Mouse (Mus musculus) layer of hippocampus, postnatal 36 days (tissue): ENCODE results near the gene Gm11114. TPM values are rescaled to one million over a fixed set of nuclear protein-coding genes. Genes with fewer than 3 reads are reported as not detected.

Source experiments
- DNase-seq, 2 experiments: peaks; one replicate each; pipeline ENCODE4 v3.0.0; 2022
- total RNA-seq, 2 experiments: library from RNA; stranded (reverse); gene quantifications; 2 replicates each; pipeline ENCODE4 v1.2.3; 2021

Gene Gm11114
- total RNA-seq = not detected

- DNase-seq = no peak
Measured at GRCm38 (mm10) chr9:85312473-85312872, at the start of gene Gm11114. TSS of gene Gm11114 (plus strand) at chr9:85312773.

- DNase-seq = no peak
Measured at GRCm38 (mm10) chr9:85266847-85267246, 45.7 kb upstream of the Gm11114 start.

- no peak for DNase-seq
Measured at GRCm38 (mm10) chr9:85274114-85274513, 38.5 kb upstream of the Gm11114 start.

GRCm38 (mm10) chr9:85302849-85303248 is 9.7 kb upstream of the Gm11114 start:
- DNase-seq = no peak

GRCm38 (mm10) chr9:85303378-85303777 is 9.2 kb upstream of the Gm11114 start:
- DNase-seq = no peak

GRCm38 (mm10) chr9:85316122-85316521 is 3.5 kb downstream of the Gm11114 start:
- DNase-seq = no peak

GRCm38 (mm10) chr9:85320167-85320951 is 7.8 kb downstream of the Gm11114 start:
- DNase-seq = no peak

- DNase-seq = no peak
Measured at GRCm38 (mm10) chr9:85324158-85324875, 11.7 kb downstream of the Gm11114 start.

- no peak for DNase-seq
Measured at GRCm38 (mm10) chr9:85325201-85325868, 12.8 kb downstream of the Gm11114 start.

GRCm38 (mm10) chr9:85326292-85327241 is 14.0 kb downstream of the Gm11114 start:
- DNase-seq = peak in 1 of 2 experiments; percentile 21

GRCm38 (mm10) chr9:85327242-85328211 is 15.0 kb downstream of the Gm11114 start, which contains the start of gene Tent5a:
TSS of gene Tent5a (minus strand) at chr9:85327348.
- DNase-seq = peak; percentile 48 to 50

GRCm38 (mm10) chr9:85328259-85328658 is 15.7 kb downstream of the Gm11114 start:
- DNase-seq = peak; percentile 75 to 79

GRCm38 (mm10) chr9:85331521-85331920 is 18.9 kb downstream of the Gm11114 start:
- no peak for DNase-seq

GRCm38 (mm10) chr9:85336046-85336445 is 23.5 kb downstream of the Gm11114 start:
- DNase-seq = no peak

GRCm38 (mm10) chr9:85340303-85340702 is 27.7 kb downstream of the Gm11114 start:
- DNase-seq = no peak

GRCm38 (mm10) chr9:85342892-85343785 is 30.6 kb downstream of the Gm11114 start:
- DNase-seq = no peak

- DNase-seq = no peak
Measured at GRCm38 (mm10) chr9:85347823-85348523, 35.4 kb downstream of the Gm11114 start.

GRCm38 (mm10) chr9:85355559-85355958 is 43.0 kb downstream of the Gm11114 start:
- no peak for DNase-seq
